Mouse (Mus musculus): ENCODE data around the gene C87436.

DNA sequence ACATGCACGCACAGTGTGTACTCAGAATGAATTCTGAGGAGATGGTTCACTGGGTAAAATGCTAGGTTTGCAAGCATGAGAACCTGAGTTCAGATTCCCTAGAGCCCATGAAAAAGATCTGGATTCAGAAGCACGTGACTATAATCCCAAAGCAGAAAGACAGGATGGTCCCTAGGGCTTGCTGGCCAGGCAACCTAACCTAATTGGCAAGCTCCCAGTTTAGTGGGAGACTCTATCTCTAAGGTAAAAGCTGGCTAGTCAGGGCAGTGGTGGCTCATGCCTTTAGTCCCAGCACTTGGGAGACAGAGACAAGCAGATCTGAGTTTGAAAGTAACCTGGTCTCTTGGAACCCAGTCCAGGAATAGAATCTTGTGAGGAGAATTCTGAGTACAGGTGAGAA is 39.2 kb upstream of the C87436 start:
- TF ChIP-seq CTCF (IDR thresholded peaks at IDR 0.05; ENCODE audit: low read depth, low read length) (no peak), POLR2A (IDR thresholded peaks at IDR 0.05; ENCODE audit: borderline replicate concordance, low read depth, low read length) (no peak)
